Mouse (Mus musculus): ENCODE results near the gene Ikzf3. TPM values are rescaled to one million over a fixed set of nuclear protein-coding genes. Genes with fewer than 3 reads are reported as not detected.
A peak's percentile ranks its signal among the peaks of the same experiment; 100 is the strongest.

Gene Ikzf3
- under 1 TPM; 0.09 to 0.93 TPM for total RNA-seq (2021)
- long read RNA-seq, experiment 1, result 0 reads
- long read RNA-seq, experiment 2, result 0 reads

GRCm38 (mm10) chr11:98545711-98546231 lies at the start of gene Ikzf3:
Gene Ikzf3, minus strand, starts transcription at chr11:98546031.
- DNase-seq, result peak; percentile 28

- no peak for DNase-seq
Measured at GRCm38 (mm10) chr11:98595473-98595872, 49.6 kb upstream of the Ikzf3 start.

- DNase-seq, result no peak
Measured at GRCm38 (mm10) chr11:98595021-98595420, 49.2 kb upstream of the Ikzf3 start.

GRCm38 (mm10) chr11:98590548-98591445 lies 45.0 kb upstream of the Ikzf3 start:
- DNase-seq, result no peak

- no peak for DNase-seq
Measured at GRCm38 (mm10) chr11:98589306-98589705, 43.5 kb upstream of the Ikzf3 start.

GRCm38 (mm10) chr11:98588833-98589281 lies 43.0 kb upstream of the Ikzf3 start:
- DNase-seq, result no peak

- DNase-seq, result peak; percentile 48
Measured at GRCm38 (mm10) chr11:98587684-98588546, 42.1 kb upstream of the Ikzf3 start.

GRCm38 (mm10) chr11:98586892-98587563 lies 41.2 kb upstream of the Ikzf3 start, which contains the start of gene Ormdl3:
Gene Ormdl3, minus strand, starts transcription at chr11:98587368.
- DNase-seq, result peak; percentile 99

GRCm38 (mm10) chr11:98586087-98586891 lies 40.5 kb upstream of the Ikzf3 start:
- DNase-seq, result no peak

GRCm38 (mm10) chr11:98584629-98585177 lies 38.9 kb upstream of the Ikzf3 start:
- DNase-seq, result no peak

GRCm38 (mm10) chr11:98584146-98584545 lies 38.3 kb upstream of the Ikzf3 start:
- no peak for DNase-seq

GRCm38 (mm10) chr11:98583571-98583970 lies 37.7 kb upstream of the Ikzf3 start:
- DNase-seq, result no peak

GRCm38 (mm10) chr11:98583265-98583552 lies 37.4 kb upstream of the Ikzf3 start:
- DNase-seq, result no peak

- DNase-seq, result no peak
Measured at GRCm38 (mm10) chr11:98582551-98583264, 36.9 kb upstream of the Ikzf3 start.

GRCm38 (mm10) chr11:98582030-98582388 lies 36.2 kb upstream of the Ikzf3 start:
- no peak for DNase-seq

GRCm38 (mm10) chr11:98581286-98582029 lies 35.6 kb upstream of the Ikzf3 start:
- DNase-seq, result no peak

GRCm38 (mm10) chr11:98580301-98581121 lies 34.7 kb upstream of the Ikzf3 start:
- no peak for DNase-seq

- no peak for DNase-seq
Measured at GRCm38 (mm10) chr11:98577776-98578175, 31.9 kb upstream of the Ikzf3 start.

GRCm38 (mm10) chr11:98569461-98569860 lies 23.6 kb upstream of the Ikzf3 start:
- no peak for DNase-seq

Measured in gastrocnemius, postnatal 10 days (tissue).